Mouse (Mus musculus) common myeloid progenitor, adult 5-6 weeks (primary cell): Measurements from ENCODE around the gene Sobp. TPM values are rescaled to one million over a fixed set of nuclear protein-coding genes. Genes with fewer than 3 reads are reported as not detected.
A peak's percentile ranks its signal among the peaks of the same experiment; 100 is the strongest.

Experiments used
- ATAC-seq: replicated peaks from 2 replicates; pipeline ENCODE4 v1.8.0; 2016; ENCODE audit warnings: low read depth, mild to moderate bottlenecking, moderate TSS enrichment, inconsistent platforms; ENCODE audit not compliant: poor library complexity, severe bottlenecking
- total RNA-seq: library from RNA; stranded (forward); fragments of 200-1000, 187-1606 nt; gene quantifications from 2 replicates; pipeline ENCODE4 v1.2.3, GENCODE M21; 2017

The Sobp gene
- total RNA-seq, 1 experiment from 2014 or later: not detected

GRCm38 (mm10) chr10:42962655-42963054 is 211.7 kb downstream of the Sobp start:
- peak; percentile 70 for ATAC-seq

DNA sequence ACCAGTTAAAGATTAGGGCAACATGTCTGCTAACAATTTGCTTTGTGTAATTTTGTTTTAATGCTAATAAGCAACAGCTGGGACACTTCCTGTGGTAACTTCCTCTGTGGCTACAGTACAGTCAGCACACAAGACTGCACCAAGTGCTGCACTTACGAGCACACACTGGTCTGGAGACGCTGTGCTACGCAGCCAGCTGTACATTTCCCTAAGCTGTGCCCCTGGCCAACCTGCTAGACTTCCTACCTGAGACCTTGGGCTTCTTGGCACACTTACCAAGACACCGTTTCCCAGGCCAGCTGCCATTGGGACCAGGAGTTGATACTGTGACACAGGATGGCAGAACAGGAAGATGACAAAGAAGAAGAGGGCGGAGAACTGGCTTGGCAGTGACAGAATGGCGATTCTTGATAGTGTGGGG is 212.1 kb downstream of the Sobp start:
- peak; percentile 76 for ATAC-seq

DNA sequence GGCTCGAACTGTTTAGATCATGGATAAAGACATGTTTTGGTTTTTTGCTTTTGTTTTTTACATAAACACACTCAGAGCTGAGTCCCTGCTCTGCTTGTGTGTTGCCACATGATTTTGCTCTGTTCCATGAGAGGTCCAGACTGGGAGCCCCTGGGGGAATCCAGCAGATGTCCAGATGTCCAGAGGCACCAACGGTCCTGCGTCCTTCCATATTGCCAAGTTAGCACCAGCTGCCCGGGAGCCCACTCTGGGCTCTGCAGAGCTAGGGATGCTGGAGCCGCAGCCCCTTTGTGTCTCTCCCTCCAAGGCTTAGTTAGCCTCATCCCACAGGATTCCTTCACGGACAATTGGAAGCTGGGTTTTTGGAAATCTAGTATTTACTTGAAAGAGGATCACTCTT is 212.6 kb downstream of the Sobp start:
- ATAC-seq: no peak

GRCm38 (mm10) chr10:42958686-42959085 is 215.6 kb downstream of the Sobp start:
- ATAC-seq: no peak

DNA sequence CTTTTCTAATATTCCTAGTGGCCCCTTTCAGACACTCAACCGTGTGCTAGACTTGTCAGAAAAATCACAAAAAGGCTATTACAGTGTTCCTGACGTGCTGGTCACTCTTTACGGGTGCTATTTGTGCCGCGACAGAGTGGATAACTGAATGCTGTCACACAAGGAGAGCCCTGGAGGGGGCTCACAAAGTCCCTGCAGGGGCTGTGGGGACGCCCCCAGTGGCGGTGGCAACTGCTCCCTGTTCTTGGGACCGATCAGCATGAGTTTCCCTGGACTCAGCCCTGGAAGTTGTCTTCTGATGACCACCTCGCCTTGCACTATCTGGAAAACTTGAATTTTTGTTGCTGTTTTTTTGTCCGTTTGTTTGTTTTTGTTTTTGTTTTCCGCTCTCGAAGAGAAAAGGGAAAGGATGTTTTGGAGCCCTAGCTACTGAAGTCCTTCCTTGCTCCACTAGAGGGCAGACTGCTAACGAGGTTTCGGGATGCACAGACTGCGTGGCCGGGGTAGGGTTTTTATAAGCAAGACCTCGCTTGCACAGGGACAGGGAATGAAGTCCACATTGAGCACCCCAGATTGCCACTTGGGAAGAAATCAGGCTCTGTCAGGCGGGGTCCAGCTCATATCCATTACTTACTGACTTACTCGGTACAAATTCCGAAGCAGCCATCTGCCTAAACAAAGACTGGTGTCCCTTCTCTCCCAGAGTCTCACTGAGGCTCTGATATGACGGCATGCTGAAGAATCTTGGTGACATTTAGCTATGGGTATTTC is 216.3 kb downstream of the Sobp start:
- ATAC-seq: peak; percentile 67

- ATAC-seq: no peak
Observed at GRCm38 (mm10) chr10:42955205-42955604, 219.1 kb downstream of the Sobp start.

DNA sequence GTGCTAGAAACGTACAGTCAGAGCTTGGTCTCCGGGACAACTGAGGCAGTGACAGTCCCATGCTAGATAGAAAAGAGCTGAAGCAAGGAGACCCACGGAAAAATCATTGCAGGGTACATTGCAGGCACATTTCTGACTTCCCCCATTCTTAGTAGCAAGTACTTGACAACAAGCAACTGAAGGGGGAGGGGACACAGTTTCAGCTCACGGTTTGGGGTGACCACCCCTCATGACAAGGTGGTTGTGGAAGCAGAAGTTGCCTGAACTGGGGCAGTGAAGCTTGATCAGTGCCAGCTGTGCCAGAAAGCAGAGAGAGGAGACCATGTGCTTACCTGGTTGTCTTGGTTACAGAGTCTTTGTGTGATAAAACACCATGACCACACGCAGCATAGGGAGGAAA is 220.7 kb downstream of the Sobp start:
- ATAC-seq: no peak

Other genes starting within 250 kb of the Sobp start
- not detected in 2 replicates for gene 9030612E09Rik, start 174 bp upstream of the Sobp start, total RNA-seq
- gene Pdss2, start 47.0 kb upstream of the Sobp start, total RNA-seq: 18.9 and 26.9 TPM in 2 replicates